Mouse (Mus musculus): ENCODE measurements around the gene Tacr2. TPM values are rescaled to one million over a fixed set of nuclear protein-coding genes. Genes with fewer than 3 reads are reported as not detected.

Gene Tacr2
- polyA plus RNA-seq (2015; fragmentation: Nextera tagmentation; extraction: Ambion mirVana), result 0.62 and 0.64 TPM in 2 replicates

GRCm38 (mm10) chr10:62252000-62252488, at the start of gene Tacr2:
Gene Tacr2, plus strand, starts transcription at chr10:62252438.
- Histone ChIP-seq H3K9me3 (no peaks in the 10 kb centered on the region), H3K4me1 (peaks cover 11% of the 10 kb centered on the region; the same call in 1 of the 2 replicates), H3K36me3 (no peaks in the 10 kb centered on the region), H3K27me3 (replicated peaks) (no peaks in the 10 kb centered on the region), H3K27ac (no peak within 1 kb of the TSS), H3K9ac (no peak within 1 kb of the TSS), H3K4me2 (no peak within 1 kb of the TSS), H3K4me3 (replicated peaks) (no peak within 1 kb of the TSS)
- ATAC-seq (ENCODE audit: insufficient read depth, low FRiP score, low read depth), result no peak
- 59% methylated on average over 12 of the region's 12 CpGs for WGBS

- H3K27ac ChIP-seq, result no peak overlapping the region
- no peaks in the 10 kb centered on the region for H3K9me3 ChIP-seq
- no peaks in the 10 kb centered on the region for H3K27me3 ChIP-seq (replicated peaks)
- no peak overlapping the region for H3K9ac ChIP-seq
- ATAC-seq (ENCODE audit: insufficient read depth, low FRiP score, low read depth), result no peak
- no peaks in the 10 kb centered on the region for H3K36me3 ChIP-seq
- no peaks in the 10 kb centered on the region for H3K4me1 ChIP-seq
- 79% methylated on average over 6 of the region's 6 CpGs for WGBS
- no peak overlapping the region for H3K4me2 ChIP-seq
- H3K4me3 ChIP-seq (replicated peaks), result no peak overlapping the region
Observed at GRCm38 (mm10) chr10:62202574-62202973, 49.7 kb upstream of the Tacr2 start.

- H3K27ac ChIP-seq, result 0 out of 2 replicates have a peak overlapping the region, but pooled peaks have one; percentile 41
- ATAC-seq (ENCODE audit: insufficient read depth, low FRiP score, low read depth), result peak; percentile 45; the same call in 1 of the 2 replicates
- WGBS, result 22% methylated on average over 10 of the region's 10 CpGs
- H3K9ac ChIP-seq, result no peak overlapping the region
- no peaks in the 10 kb centered on the region for H3K9me3 ChIP-seq
- H3K4me1 ChIP-seq, result peaks cover 25% of the 10 kb centered on the region
- H3K4me3 ChIP-seq (replicated peaks), result no peak overlapping the region
- H3K36me3 ChIP-seq, result no peaks in the 10 kb centered on the region
- no peak overlapping the region for H3K4me2 ChIP-seq
- H3K27me3 ChIP-seq (replicated peaks), result no peaks in the 10 kb centered on the region
Observed at GRCm38 (mm10) chr10:62208241-62208896, 43.9 kb upstream of the Tacr2 start.

- no peak for ATAC-seq (ENCODE audit: insufficient read depth, low FRiP score, low read depth)
- no peak overlapping the region for H3K9ac ChIP-seq
- H3K4me3 ChIP-seq (replicated peaks), result no peak overlapping the region
- H3K4me2 ChIP-seq, result no peak overlapping the region
- H3K27ac ChIP-seq, result peak overlapping the region; percentile 61; the same call in 1 of the 2 replicates
- H3K4me1 ChIP-seq, result peaks cover 25% of the 10 kb centered on the region
- WGBS, result 67% methylated on average over 6 of the region's 6 CpGs
- no peaks in the 10 kb centered on the region for H3K36me3 ChIP-seq
- H3K9me3 ChIP-seq, result no peaks in the 10 kb centered on the region
- H3K27me3 ChIP-seq (replicated peaks), result no peaks in the 10 kb centered on the region
Observed at GRCm38 (mm10) chr10:62211310-62211709, 40.9 kb upstream of the Tacr2 start.

- peak; percentile 47; the same call in 1 of the 2 replicates for ATAC-seq (ENCODE audit: insufficient read depth, low FRiP score, low read depth)
- Histone ChIP-seq H3K36me3 (no peaks in the 10 kb centered on the region), H3K9me3 (no peaks in the 10 kb centered on the region), H3K9ac (no peak overlapping the region), H3K4me2 (no peak overlapping the region), H3K4me3 (replicated peaks) (no peak overlapping the region), H3K27ac (peak overlapping the region; percentile 18; the same call in 1 of the 2 replicates), H3K4me1 (peaks cover 30% of the 10 kb centered on the region), H3K27me3 (replicated peaks) (no peaks in the 10 kb centered on the region)
- 37% methylated on average over 5 of the region's 5 CpGs for WGBS
Observed at GRCm38 (mm10) chr10:62215169-62215616, 37.0 kb upstream of the Tacr2 start.

- H3K9me3 ChIP-seq, result no peaks in the 10 kb centered on the region
- no peaks in the 10 kb centered on the region for H3K27me3 ChIP-seq (replicated peaks)
- 75% methylated on average over 8 of the region's 8 CpGs for WGBS
- ATAC-seq (ENCODE audit: insufficient read depth, low FRiP score, low read depth), result no peak
- H3K27ac ChIP-seq, result peak overlapping the region; percentile 18; the same call in 1 of the 2 replicates
- no peaks in the 10 kb centered on the region for H3K36me3 ChIP-seq
- H3K4me2 ChIP-seq, result no peak overlapping the region
- no peak overlapping the region for H3K4me3 ChIP-seq (replicated peaks)
- H3K9ac ChIP-seq, result no peak overlapping the region
- H3K4me1 ChIP-seq, result peaks cover 26% of the 10 kb centered on the region
Observed at GRCm38 (mm10) chr10:62215633-62216032, 36.6 kb upstream of the Tacr2 start.

GRCm38 (mm10) chr10:62216595-62216994, 35.6 kb upstream of the Tacr2 start:
- WGBS, result 35% methylated on average over 5 of the region's 5 CpGs
- peak overlapping the region; percentile 78 for H3K27ac ChIP-seq
- H3K4me2 ChIP-seq, result no peak overlapping the region
- peaks cover 21% of the 10 kb centered on the region for H3K4me1 ChIP-seq
- H3K27me3 ChIP-seq (replicated peaks), result no peaks in the 10 kb centered on the region
- no peaks in the 10 kb centered on the region for H3K9me3 ChIP-seq
- no peak overlapping the region for H3K4me3 ChIP-seq (replicated peaks)
- no peaks in the 10 kb centered on the region for H3K36me3 ChIP-seq
- H3K9ac ChIP-seq, result no peak overlapping the region
- 0 out of 2 replicates have a peak, but pooled peaks have one; percentile 33 for ATAC-seq (ENCODE audit: insufficient read depth, low FRiP score, low read depth)

GRCm38 (mm10) chr10:62217196-62217595, 35.0 kb upstream of the Tacr2 start:
- H3K4me3 ChIP-seq (replicated peaks), result no peak overlapping the region
- WGBS, result 59% methylated on average over 8 of the region's 8 CpGs
- no peak overlapping the region for H3K9ac ChIP-seq
- H3K36me3 ChIP-seq, result no peaks in the 10 kb centered on the region
- no peaks in the 10 kb centered on the region for H3K9me3 ChIP-seq
- no peak overlapping the region for H3K4me2 ChIP-seq
- H3K27ac ChIP-seq, result peak overlapping the region; percentile 78
- no peak for ATAC-seq (ENCODE audit: insufficient read depth, low FRiP score, low read depth)
- peaks cover 21% of the 10 kb centered on the region for H3K4me1 ChIP-seq
- H3K27me3 ChIP-seq (replicated peaks), result no peaks in the 10 kb centered on the region

- H3K9me3 ChIP-seq, result no peaks in the 10 kb centered on the region
- H3K4me3 ChIP-seq (replicated peaks), result no peak overlapping the region
- no peaks in the 10 kb centered on the region for H3K36me3 ChIP-seq
- H3K27ac ChIP-seq, result peak overlapping the region; percentile 78
- H3K4me2 ChIP-seq, result no peak overlapping the region
- H3K27me3 ChIP-seq (replicated peaks), result no peaks in the 10 kb centered on the region
- no peak for ATAC-seq (ENCODE audit: insufficient read depth, low FRiP score, low read depth)
- WGBS, result 80% methylated on average over 19 of the region's 19 CpGs
- H3K4me1 ChIP-seq, result peaks cover 21% of the 10 kb centered on the region
- no peak overlapping the region for H3K9ac ChIP-seq
Observed at GRCm38 (mm10) chr10:62218044-62218788, 34.0 kb upstream of the Tacr2 start.

GRCm38 (mm10) chr10:62218789-62219172, 33.5 kb upstream of the Tacr2 start:
- no peaks in the 10 kb centered on the region for H3K27me3 ChIP-seq (replicated peaks)
- ATAC-seq (ENCODE audit: insufficient read depth, low FRiP score, low read depth), result no peak
- 59% methylated on average over 7 of the region's 7 CpGs for WGBS
- no peak overlapping the region for H3K4me3 ChIP-seq (replicated peaks)
- H3K4me1 ChIP-seq, result peaks cover 22% of the 10 kb centered on the region
- no peaks in the 10 kb centered on the region for H3K9me3 ChIP-seq
- H3K27ac ChIP-seq, result peak overlapping the region; percentile 78
- no peaks in the 10 kb centered on the region for H3K36me3 ChIP-seq
- no peak overlapping the region for H3K4me2 ChIP-seq
- no peak overlapping the region for H3K9ac ChIP-seq

- Histone ChIP-seq H3K9me3 (no peaks in the 10 kb centered on the region), H3K27me3 (replicated peaks) (no peaks in the 10 kb centered on the region), H3K27ac (peak overlapping the region; percentile 87), H3K9ac (no peak overlapping the region), H3K4me2 (0 out of 2 replicates have a peak overlapping the region, but pooled peaks have one; percentile 8), H3K36me3 (no peaks in the 10 kb centered on the region), H3K4me3 (replicated peaks) (no peak overlapping the region), H3K4me1 (peaks cover 29% of the 10 kb centered on the region)
- 65% methylated on average over 8 of the region's 8 CpGs for WGBS
- ATAC-seq (ENCODE audit: insufficient read depth, low FRiP score, low read depth), result peak; percentile 73
Observed at GRCm38 (mm10) chr10:62220732-62221514, 31.3 kb upstream of the Tacr2 start.
